In the genomic region with DNA sequence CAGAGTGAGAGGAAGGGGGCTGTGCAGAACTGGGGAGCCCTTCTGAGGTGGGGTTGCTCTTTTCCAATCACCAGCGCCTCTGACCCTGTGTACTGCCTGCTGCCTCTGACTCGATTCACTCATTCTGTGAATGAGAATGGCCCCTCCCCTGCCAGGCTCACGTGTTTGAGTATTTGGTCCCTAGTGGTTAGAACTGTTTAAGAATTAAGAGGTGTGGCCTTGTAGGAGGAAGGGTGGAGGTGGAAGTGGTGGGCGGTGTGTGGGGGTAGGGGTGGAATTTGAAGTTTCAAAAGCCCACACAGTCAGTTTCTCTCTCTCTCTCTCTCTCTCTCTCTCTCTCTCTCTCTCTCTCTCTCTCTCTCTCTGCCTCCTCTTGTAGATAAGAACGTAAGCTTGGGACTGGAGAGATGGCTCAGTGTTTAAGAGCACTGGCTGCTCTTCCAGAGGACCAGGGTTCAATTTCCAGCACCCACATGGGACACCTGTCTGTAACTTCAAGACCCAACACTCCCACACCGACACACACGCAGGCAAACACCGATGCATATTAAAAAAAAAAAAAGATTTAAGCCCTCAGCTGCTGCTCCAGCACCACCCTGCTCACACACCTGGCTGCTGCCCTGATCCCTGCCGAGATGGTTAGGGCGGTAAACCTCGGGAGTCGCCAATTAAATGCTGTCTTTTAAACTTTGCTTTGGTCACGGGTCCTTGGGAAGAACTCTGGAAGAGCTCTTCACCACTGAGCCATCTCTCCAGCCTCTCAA, we compare ENCODE assay signal across 9 mouse cellular contexts. TPM values are rescaled to one million over a fixed set of nuclear protein-coding genes. Genes with fewer than 3 reads are reported as not detected.
DNase-seq lines count a peak whose midpoint lies in the region; ATAC-seq lines count a peak whose summit lies in the region.
"Had no signal": no experiment of that assay in that cellular context is flagged by ENCODE, and none has a peak within 500 bp of the region (broad histone marks: within the 10 kb centered on the region; RNA-seq: fewer than 3 reads in every experiment).

No protein-coding gene starts in this region.

- H3K36me3 ChIP-seq in heart, embryonic 10.5 days = no peaks in the 10 kb centered on the region
- H3K36me3 ChIP-seq: neural tube, embryonic 13.5 days had no signal

- peak overlapping the region; percentile 35 for H3K4me3 ChIP-seq in heart, embryonic 10.5 days
- H3K4me3 ChIP-seq: neural tube, embryonic 13.5 days had no signal

- peaks cover 69% of the 10 kb centered on the region for H3K4me1 ChIP-seq in heart, embryonic 10.5 days

- intact Hi-C loops in heart, postnatal 36 days (cut with DNase I) = loop anchor here (2.0 kb wide), 1 partner anchor 35 kb away; no protein-coding TSS in a partner anchor

- H3K9me3 ChIP-seq in heart, embryonic 10.5 days = no peaks in the 10 kb centered on the region
- H3K9me3 ChIP-seq: neural tube, embryonic 13.5 days had no signal

- no peaks in the 10 kb centered on the region for H3K27me3 ChIP-seq in heart, embryonic 10.5 days (ENCODE audit: insufficient read depth, poor library complexity, severe bottlenecking)
- H3K27me3 ChIP-seq: neural tube, embryonic 13.5 days had no signal

- DNase-seq in heart, embryonic 10.5 days (ENCODE audit: low spot score) = peak; percentile 93
- DNase-seq in heart, postnatal 36 days = no peak
- peak; percentile 50 for DNase-seq in heart, postnatal 4 days
- DNase-seq in lung, postnatal 36 days = peak; percentile 79
- peak; percentile 91 for DNase-seq in thymus, postnatal 0 days (ENCODE audit: low spot score)
- no peak for DNase-seq in cerebellum, adult 18-20 months
- no peak for DNase-seq in ovary, postnatal 10 days (ENCODE audit: low spot score)

- peak overlapping the region; percentile 82 for H3K27ac ChIP-seq in heart, embryonic 10.5 days
- H3K27ac ChIP-seq: neural tube, embryonic 13.5 days had no signal

- WGBS in heart, embryonic 10.5 days = 15% methylated on average over 13 of the region's 13 CpGs

- ATAC-seq in activated CD4-positive, CD25-positive, alpha-beta regulatory T cell, adult 4 months = peak; percentile 74

RNA-seq across cellular contexts. Expression of a gene that starts 35.4 kb away (rescaled TPM):
- 0.85 and 1.1 TPM in 2 replicates for polyA plus RNA-seq in heart, embryonic 10.5 days (2016; fragmentation: Nextera tagmentation; extraction: Ambion mirVana)
- under 1 TPM in 1 of 2 experiments, not detected in 1; 0.14 TPM for total RNA-seq in heart, postnatal 36 days (2021)
- polyA plus RNA-seq in activated CD4-positive, CD25-positive, alpha-beta regulatory T cell, adult 4 months (2017; shearing (Covaris generic)) = under 1 TPM in 1 of 2 experiments, not detected in 1; 0.17 TPM
- total RNA-seq in heart, postnatal 4 days (2021) = under 1 TPM; 0.14 TPM
- 0.21 and 0.26 TPM in 2 replicates for polyA plus RNA-seq in thymus, postnatal 0 days (2015; fragmentation: Nextera tagmentation; extraction: Ambion mirVana)

Comparison
In these comparisons a context has a peak if more than half of its experiments do, and no peak if none do; other contexts are left out.
1. DNase-seq: peak in heart, embryonic 10.5 days (single experiment), heart, postnatal 4 days (single experiment), lung, postnatal 36 days (single experiment) and thymus, postnatal 0 days (single experiment); none in heart, postnatal 36 days (0 of 2), cerebellum, adult 18-20 months (0 of 2) and ovary, postnatal 10 days (single experiment).